Mouse (Mus musculus): ENCODE data around the gene Hnrnpa1. TPM values are rescaled to one million over a fixed set of nuclear protein-coding genes. Genes with fewer than 3 reads are reported as not detected.

Gene Hnrnpa1
- polyA plus RNA-seq, 1 experiment from 2014 or later = 1,438 TPM

GRCm38 (mm10) chr15:103277949-103278348 lies 37.7 kb downstream of the Hnrnpa1 start:
- peak overlapping the region; percentile 62 for H3K27ac ChIP-seq
- H3K4me2 ChIP-seq = no peak overlapping the region
- H3K36me3 ChIP-seq = 0 out of 2 replicates have a peak, but pooled peaks cover 1% of the 10 kb centered on the region
- no peak for ATAC-seq (ENCODE audit: insufficient number of reproducible peaks, insufficient read depth, low FRiP score, low TSS enrichment, low read depth)
- no peak overlapping the region for H3K4me3 ChIP-seq (replicated peaks)
- 34% methylated on average over 7 of the region's 7 CpGs for WGBS
- H3K27me3 ChIP-seq = no peaks in the 10 kb centered on the region
- peaks cover 40% of the 10 kb centered on the region for H3K4me1 ChIP-seq (replicated peaks)
- no peaks in the 10 kb centered on the region for H3K9me3 ChIP-seq
- H3K9ac ChIP-seq (replicated peaks) = 0 out of 2 replicates have a peak overlapping the region, but pooled peaks have one; percentile 12

GRCm38 (mm10) chr15:103279750-103280149 lies 39.5 kb downstream of the Hnrnpa1 start:
- Histone ChIP-seq H3K27ac (no peak overlapping the region), H3K4me2 (no peak overlapping the region), H3K9me3 (no peaks in the 10 kb centered on the region), H3K27me3 (no peaks in the 10 kb centered on the region), H3K36me3 (0 out of 2 replicates have a peak, but pooled peaks cover 4% of the 10 kb centered on the region), H3K9ac (replicated peaks) (no peak overlapping the region), H3K4me1 (replicated peaks) (peaks cover 35% of the 10 kb centered on the region), H3K4me3 (replicated peaks) (no peak overlapping the region)
- WGBS = 71% methylated on average over 3 of the region's 3 CpGs
- no peak for ATAC-seq (ENCODE audit: insufficient number of reproducible peaks, insufficient read depth, low FRiP score, low TSS enrichment, low read depth)

- no peaks in the 10 kb centered on the region for H3K9me3 ChIP-seq
- peaks cover 47% of the 10 kb centered on the region for H3K4me1 ChIP-seq (replicated peaks)
- H3K9ac ChIP-seq (replicated peaks) = no peak overlapping the region
- no peak overlapping the region for H3K4me3 ChIP-seq (replicated peaks)
- no peaks in the 10 kb centered on the region for H3K27me3 ChIP-seq
- H3K27ac ChIP-seq = no peak overlapping the region
- no peak overlapping the region for H3K4me2 ChIP-seq
- 0 out of 2 replicates have a peak, but pooled peaks cover 4% of the 10 kb centered on the region for H3K36me3 ChIP-seq
- WGBS = 52% methylated on average over 3 of the region's 3 CpGs
- ATAC-seq (ENCODE audit: insufficient number of reproducible peaks, insufficient read depth, low FRiP score, low TSS enrichment, low read depth) = no peak
Observed at GRCm38 (mm10) chr15:103280817-103281464, 40.7 kb downstream of the Hnrnpa1 start.

GRCm38 (mm10) chr15:103281465-103282205 lies 41.4 kb downstream of the Hnrnpa1 start:
- Histone ChIP-seq H3K4me2 (no peak overlapping the region), H3K4me3 (replicated peaks) (no peak overlapping the region), H3K9me3 (no peaks in the 10 kb centered on the region), H3K9ac (replicated peaks) (no peak overlapping the region), H3K36me3 (0 out of 2 replicates have a peak, but pooled peaks cover 4% of the 10 kb centered on the region), H3K4me1 (replicated peaks) (peaks cover 48% of the 10 kb centered on the region), H3K27ac (no peak overlapping the region), H3K27me3 (no peaks in the 10 kb centered on the region)
- 96% methylated on average over 3 of the region's 3 CpGs for WGBS
- no peak for ATAC-seq (ENCODE audit: insufficient number of reproducible peaks, insufficient read depth, low FRiP score, low TSS enrichment, low read depth)

- WGBS = 58% methylated on average over 3 of the region's 3 CpGs
Observed at GRCm38 (mm10) chr15:103284066-103284465, 43.8 kb downstream of the Hnrnpa1 start.

GRCm38 (mm10) chr15:103284647-103285046 lies 44.4 kb downstream of the Hnrnpa1 start:
- Histone ChIP-seq H3K4me3 (replicated peaks) (no peak overlapping the region), H3K9ac (replicated peaks) (no peak overlapping the region), H3K27me3 (no peaks in the 10 kb centered on the region), H3K9me3 (no peaks in the 10 kb centered on the region), H3K27ac (peak overlapping the region; percentile 59), H3K4me2 (no peak overlapping the region), H3K36me3 (peaks cover 18% of the 10 kb centered on the region; the same call in 1 of the 2 replicates), H3K4me1 (replicated peaks) (peaks cover 48% of the 10 kb centered on the region)
- no peak for ATAC-seq (ENCODE audit: insufficient number of reproducible peaks, insufficient read depth, low FRiP score, low TSS enrichment, low read depth)
- 38% methylated on average over 2 of the region's 2 CpGs for WGBS

More at GRCm38 (mm10) chr15:103284066-103284465, 43.8 kb downstream of the Hnrnpa1 start:
- H3K4me3 ChIP-seq (replicated peaks) = no peak overlapping the region
- peaks cover 14% of the 10 kb centered on the region; the same call in 1 of the 2 replicates for H3K36me3 ChIP-seq
- peaks cover 42% of the 10 kb centered on the region for H3K4me1 ChIP-seq (replicated peaks)
- no peak overlapping the region for H3K4me2 ChIP-seq
- H3K27ac ChIP-seq = no peak overlapping the region
- no peaks in the 10 kb centered on the region for H3K9me3 ChIP-seq
- H3K9ac ChIP-seq (replicated peaks) = no peak overlapping the region
- ATAC-seq (ENCODE audit: insufficient number of reproducible peaks, insufficient read depth, low FRiP score, low TSS enrichment, low read depth) = no peak
- no peaks in the 10 kb centered on the region for H3K27me3 ChIP-seq

GRCm38 (mm10) chr15:103285778-103286417 lies 45.7 kb downstream of the Hnrnpa1 start:
- H3K9me3 ChIP-seq = no peaks in the 10 kb centered on the region
- no peak overlapping the region for H3K4me3 ChIP-seq (replicated peaks)
- H3K4me2 ChIP-seq = no peak overlapping the region
- no peak overlapping the region for H3K9ac ChIP-seq (replicated peaks)
- H3K27ac ChIP-seq = peak overlapping the region; percentile 59
- 46% methylated on average over 1 of the region's 1 CpGs for WGBS
- peaks cover 56% of the 10 kb centered on the region for H3K4me1 ChIP-seq (replicated peaks)
- no peaks in the 10 kb centered on the region for H3K27me3 ChIP-seq
- ATAC-seq (ENCODE audit: insufficient number of reproducible peaks, insufficient read depth, low FRiP score, low TSS enrichment, low read depth) = no peak
- peaks cover 31% of the 10 kb centered on the region; the same call in 1 of the 2 replicates for H3K36me3 ChIP-seq

- H3K4me1 ChIP-seq (replicated peaks) = peaks cover 63% of the 10 kb centered on the region
- H3K4me2 ChIP-seq = no peak overlapping the region
- ATAC-seq (ENCODE audit: insufficient number of reproducible peaks, insufficient read depth, low FRiP score, low TSS enrichment, low read depth) = 0 out of 2 replicates have a peak, but pooled peaks have one; percentile 27
- H3K4me3 ChIP-seq (replicated peaks) = no peak overlapping the region
- no peak overlapping the region for H3K9ac ChIP-seq (replicated peaks)
- peaks cover 55% of the 10 kb centered on the region for H3K36me3 ChIP-seq
- 10% methylated on average over 5 of the region's 5 CpGs for whole genome bisulfite sequencing
- H3K27ac ChIP-seq = peak overlapping the region; percentile 84
- H3K9me3 ChIP-seq = no peaks in the 10 kb centered on the region
- no peaks in the 10 kb centered on the region for H3K27me3 ChIP-seq
Observed at GRCm38 (mm10) chr15:103289600-103289999, 49.4 kb downstream of the Hnrnpa1 start.

GRCm38 (mm10) chr15:103290417-103290816 lies 50.2 kb downstream of the Hnrnpa1 start:
- WGBS = 64% methylated on average over 6 of the region's 6 CpGs
- no peak for ATAC-seq (ENCODE audit: insufficient number of reproducible peaks, insufficient read depth, low FRiP score, low TSS enrichment, low read depth)
- no peaks in the 10 kb centered on the region for H3K27me3 ChIP-seq
- no peak overlapping the region for H3K9ac ChIP-seq (replicated peaks)
- H3K27ac ChIP-seq = peak overlapping the region; percentile 84
- H3K9me3 ChIP-seq = no peaks in the 10 kb centered on the region
- H3K4me3 ChIP-seq (replicated peaks) = no peak overlapping the region
- no peak overlapping the region for H3K4me2 ChIP-seq
- peaks cover 55% of the 10 kb centered on the region for H3K36me3 ChIP-seq
- peaks cover 62% of the 10 kb centered on the region for H3K4me1 ChIP-seq (replicated peaks)

GRCm38 (mm10) chr15:103290843-103291242 lies 50.6 kb downstream of the Hnrnpa1 start:
- Histone ChIP-seq H3K9me3 (no peaks in the 10 kb centered on the region), H3K4me2 (no peak overlapping the region), H3K27ac (peak overlapping the region; percentile 41; the same call in 1 of the 2 replicates), H3K9ac (replicated peaks) (no peak overlapping the region), H3K4me1 (replicated peaks) (peaks cover 62% of the 10 kb centered on the region), H3K27me3 (no peaks in the 10 kb centered on the region), H3K4me3 (replicated peaks) (no peak overlapping the region), H3K36me3 (peaks cover 55% of the 10 kb centered on the region)
- WGBS = 63% methylated on average over 9 of the region's 9 CpGs
- no peak for ATAC-seq (ENCODE audit: insufficient number of reproducible peaks, insufficient read depth, low FRiP score, low TSS enrichment, low read depth)

Measured in limb, embryonic 12.5 days (tissue).